Mouse (Mus musculus): ENCODE measurements around the gene Tnfrsf13b.
"Not testable (repeated sequence)": the region's sequence is repeated elsewhere in the genome, so short reads cannot be mapped to it uniquely, and the experiment has no call there.

The Tnfrsf13b gene

GRCm38 (mm10) chr11:61129305-61129704 is 2.8 kb downstream of the Tnfrsf13b start:
- no peak for DNase-seq

- not testable (repeated sequence) for DNase-seq
These were observed 4.1 kb downstream of the Tnfrsf13b start for GRCm38 (mm10) chr11:61130646-61131045.

GRCm38 (mm10) chr11:61132943-61133342 is 6.4 kb downstream of the Tnfrsf13b start:
- no peak for DNase-seq

GRCm38 (mm10) chr11:61141693-61142092 is 15.1 kb downstream of the Tnfrsf13b start:
- DNase-seq = no peak

GRCm38 (mm10) chr11:61142262-61142661 is 15.7 kb downstream of the Tnfrsf13b start:
- DNase-seq = peak; percentile 36 to 60

- no peak for DNase-seq
These were observed 16.5 kb downstream of the Tnfrsf13b start for GRCm38 (mm10) chr11:61142941-61143530.

- DNase-seq = peak; percentile 33 to 36
These were observed 17.3 kb downstream of the Tnfrsf13b start for GRCm38 (mm10) chr11:61143564-61144469.

GRCm38 (mm10) chr11:61145551-61145950 is 19.0 kb downstream of the Tnfrsf13b start:
- DNase-seq = no peak

GRCm38 (mm10) chr11:61146645-61147299 is 20.2 kb downstream of the Tnfrsf13b start:
- DNase-seq = peak; percentile 28 to 36

GRCm38 (mm10) chr11:61147300-61147683 is 20.7 kb downstream of the Tnfrsf13b start:
- no peak for DNase-seq

GRCm38 (mm10) chr11:61150233-61151001 is 23.9 kb downstream of the Tnfrsf13b start:
- DNase-seq = no peak

GRCm38 (mm10) chr11:61155727-61156126 is 29.2 kb downstream of the Tnfrsf13b start:
- peak; percentile 56 to 59 for DNase-seq

GRCm38 (mm10) chr11:61158141-61158540 is 31.6 kb downstream of the Tnfrsf13b start:
- DNase-seq = no peak

GRCm38 (mm10) chr11:61159796-61160732 is 33.5 kb downstream of the Tnfrsf13b start:
- peak; percentile 36 to 51 for DNase-seq

GRCm38 (mm10) chr11:61161121-61161520 is 34.6 kb downstream of the Tnfrsf13b start:
- DNase-seq = no peak

- DNase-seq = no peak
These were observed 36.2 kb downstream of the Tnfrsf13b start for GRCm38 (mm10) chr11:61162776-61163175.

GRCm38 (mm10) chr11:61163341-61163740 is 36.8 kb downstream of the Tnfrsf13b start:
- DNase-seq = no peak

GRCm38 (mm10) chr11:61164366-61164765 is 37.8 kb downstream of the Tnfrsf13b start:
- DNase-seq = no peak

- DNase-seq = no peak
These were observed 38.3 kb downstream of the Tnfrsf13b start for GRCm38 (mm10) chr11:61164881-61165280.

GRCm38 (mm10) chr11:61170184-61170583 is 43.6 kb downstream of the Tnfrsf13b start:
- DNase-seq = no peak

GRCm38 (mm10) chr11:61173477-61173876 is 46.9 kb downstream of the Tnfrsf13b start:
- DNase-seq = not testable (repeated sequence)
